In genomic region chr8:103144835-103145234, GRCm38 (mm10) we compare ENCODE assay signal across 17 mouse cellular contexts.
"Had no signal": no experiment of that assay in that cellular context is flagged by ENCODE, and none has a peak within 500 bp of the region (broad histone marks: within the 10 kb centered on the region; RNA-seq: fewer than 3 reads in every experiment).

No protein-coding gene starts in this region.

- H3K4me3 ChIP-seq: liver, embryonic 13.5 days; liver, embryonic 15.5 days; megakaryocyte, embryonic 14.5 days; midbrain, embryonic 12.5 days; neural tube, embryonic 12.5 days; stomach, embryonic 15.5 days had no signal

- H3K4me2 ChIP-seq: liver, embryonic 11.5 days; liver, embryonic 13.5 days; liver, embryonic 15.5 days; midbrain, embryonic 12.5 days; neural tube, embryonic 12.5 days; stomach, embryonic 15.5 days had no signal

- H3K36me3 ChIP-seq: liver, embryonic 13.5 days; liver, embryonic 15.5 days; midbrain, embryonic 12.5 days; neural tube, embryonic 12.5 days; stomach, embryonic 15.5 days had no signal

- H3K9me3 ChIP-seq: liver, embryonic 13.5 days; liver, embryonic 15.5 days; midbrain, embryonic 12.5 days; neural tube, embryonic 12.5 days; stomach, embryonic 15.5 days had no signal

- H3K9ac ChIP-seq: liver, embryonic 13.5 days; liver, embryonic 15.5 days; liver, postnatal 0 days; midbrain, embryonic 12.5 days; neural tube, embryonic 12.5 days; stomach, embryonic 15.5 days had no signal

- DNase-seq: liver; liver, embryonic 13.5 days; liver, postnatal 0 days; lung, postnatal 10 days; midbrain, embryonic 14.5 days; right cerebral cortex, postnatal 14 days; thymus, adult 2 months; thymus, postnatal 25 days; thymus, postnatal 4 days had no signal

- ATAC-seq: liver, postnatal 0 days had no signal

- H3K4me1 ChIP-seq: liver, embryonic 13.5 days; liver, embryonic 15.5 days; megakaryocyte, embryonic 14.5 days; neural tube, embryonic 12.5 days; stomach, embryonic 15.5 days had no signal

- H3K27me3 ChIP-seq: liver, embryonic 13.5 days; liver, embryonic 15.5 days; megakaryocyte, embryonic 14.5 days; midbrain, embryonic 12.5 days; neural tube, embryonic 12.5 days; stomach, embryonic 15.5 days had no signal

- H3K27ac ChIP-seq: liver, embryonic 13.5 days; liver, embryonic 15.5 days; macrophage; midbrain, embryonic 12.5 days; neural tube, embryonic 12.5 days; stomach, embryonic 15.5 days; stomach, postnatal 0 days had no signal
